Mouse (Mus musculus) neural tube, embryonic 15.5 days (tissue): Measurements from ENCODE around the gene Fgf7. TPM values are rescaled to one million over a fixed set of nuclear protein-coding genes. Genes with fewer than 3 reads are reported as not detected.

Experiments
- ATAC-seq: fragments of 200-750 bp; cut with Nextera tagmentation; 2 replicates; pipeline ENCODE4 v1.8.0; 2017; ENCODE audit warnings: mild to moderate bottlenecking, moderate TSS enrichment, moderate library complexity; ENCODE audit not compliant: low FRiP score
- H3K27ac ChIP-seq: fragments of 300-500 bp; sonication (generic); replicated peaks from 2 replicates; pipeline ENCODE4 v1.5.1; 2015; ENCODE audit warnings: mild to moderate bottlenecking, inconsistent platforms
- H3K27me3 ChIP-seq: fragments of 300-500 bp; sonication (generic); replicated peaks from 2 replicates; pipeline ENCODE4 v1.6.1; 2015; ENCODE audit warnings: inconsistent platforms
- H3K36me3 ChIP-seq: fragments of 300-500 bp; sonication (generic); 2 replicates; pipeline ENCODE4 v1.6.1; 2015; ENCODE audit warnings: inconsistent platforms
- H3K4me1 ChIP-seq: fragments of 300-500 bp; sonication (generic); 2 replicates; pipeline ENCODE4 v1.6.1; 2015; ENCODE audit warnings: inconsistent platforms
- H3K4me2 ChIP-seq: fragments of 300-500 bp; sonication (generic); 2 replicates; pipeline ENCODE4 v1.6.1; 2015; ENCODE audit warnings: inconsistent platforms, mild to moderate bottlenecking, moderate library complexity
- H3K4me3 ChIP-seq: fragments of 300-500 bp; sonication (generic); replicated peaks from 2 replicates; pipeline ENCODE4 v1.5.1; 2015; ENCODE audit warnings: mild to moderate bottlenecking, inconsistent platforms
- H3K9ac ChIP-seq: fragments of 300-500 bp; sonication (generic); replicated peaks from 2 replicates; pipeline ENCODE4 v1.6.1; 2015; ENCODE audit warnings: mild to moderate bottlenecking, inconsistent platforms
- H3K9me3 ChIP-seq: fragments of 300-500 bp; sonication (generic); replicated peaks from 2 replicates; pipeline ENCODE4 v1.6.1; 2016; ENCODE audit warnings: inconsistent platforms
- WGBS: fragments of 180-500 bp; shearing (Covaris S2); methylation state at CpG from one replicate; pipeline ENCODE4 v1.1.7; 2015; ENCODE audit warnings: mixed read lengths; 5-methylcytosine and 5-hydroxymethylcytosine counted together
- polyA plus RNA-seq: library from polyadenylated mRNA; unstranded; fragments of >200 nt; fragmentation: Nextera tagmentation; extraction: Ambion mirVana; gene quantifications from 2 replicates; pipeline ENCODE4 v1.2.1, GENCODE M21; 2015

Fgf7 gene
- polyA plus RNA-seq, 1 experiment from 2014 or later = 0.87 TPM

- H3K36me3 ChIP-seq = no peaks in the 10 kb centered on the region
- no peaks in the 10 kb centered on the region for H3K27me3 ChIP-seq
- H3K4me3 ChIP-seq = no peak overlapping the region
- H3K9ac ChIP-seq = no peak overlapping the region
- no peak for ATAC-seq
- no peak overlapping the region for H3K4me2 ChIP-seq
- WGBS = 45% methylated on average over 2 of the region's 2 CpGs
- H3K27ac ChIP-seq = no peak overlapping the region
- H3K9me3 ChIP-seq = no peaks in the 10 kb centered on the region
- H3K4me1 ChIP-seq = no peaks in the 10 kb centered on the region
Observed at GRCm38 (mm10) chr2:126064814-126065213, 30.4 kb downstream of the Fgf7 start.

GRCm38 (mm10) chr2:126065303-126065856, 30.9 kb downstream of the Fgf7 start:
- 87% methylated on average over 3 of the region's 3 CpGs for WGBS
- ATAC-seq = no peak
- no peaks in the 10 kb centered on the region for H3K36me3 ChIP-seq
- no peaks in the 10 kb centered on the region for H3K4me1 ChIP-seq
- H3K9me3 ChIP-seq = no peaks in the 10 kb centered on the region
- no peak overlapping the region for H3K4me3 ChIP-seq
- no peak overlapping the region for H3K9ac ChIP-seq
- no peaks in the 10 kb centered on the region for H3K27me3 ChIP-seq
- no peak overlapping the region for H3K4me2 ChIP-seq
- H3K27ac ChIP-seq = no peak overlapping the region

- no peaks in the 10 kb centered on the region for H3K9me3 ChIP-seq
- H3K27me3 ChIP-seq = no peaks in the 10 kb centered on the region
- no peak overlapping the region for H3K4me2 ChIP-seq
- H3K4me3 ChIP-seq = no peak overlapping the region
- no peak for ATAC-seq
- H3K36me3 ChIP-seq = no peaks in the 10 kb centered on the region
- WGBS = 67% methylated on average over 1 of the region's 1 CpGs
- no peak overlapping the region for H3K27ac ChIP-seq
- no peak overlapping the region for H3K9ac ChIP-seq
- no peaks in the 10 kb centered on the region for H3K4me1 ChIP-seq
Observed at GRCm38 (mm10) chr2:126069740-126070139, 35.3 kb downstream of the Fgf7 start.

GRCm38 (mm10) chr2:126073744-126074143, 39.3 kb downstream of the Fgf7 start:
- no peak overlapping the region for H3K27ac ChIP-seq
- no peaks in the 10 kb centered on the region for H3K4me1 ChIP-seq
- 86% methylated on average over 4 of the region's 4 CpGs for WGBS
- no peak overlapping the region for H3K9ac ChIP-seq
- no peak overlapping the region for H3K4me2 ChIP-seq
- no peaks in the 10 kb centered on the region for H3K27me3 ChIP-seq
- no peak for ATAC-seq
- H3K9me3 ChIP-seq = no peaks in the 10 kb centered on the region
- H3K4me3 ChIP-seq = no peak overlapping the region
- H3K36me3 ChIP-seq = no peaks in the 10 kb centered on the region

GRCm38 (mm10) chr2:126076506-126076905, 42.0 kb downstream of the Fgf7 start:
- ATAC-seq = no peak
- Histone ChIP-seq H3K4me3 (no peak overlapping the region), H3K4me1 (no peaks in the 10 kb centered on the region), H3K36me3 (no peaks in the 10 kb centered on the region), H3K27me3 (no peaks in the 10 kb centered on the region), H3K9me3 (no peaks in the 10 kb centered on the region), H3K27ac (no peak overlapping the region), H3K9ac (no peak overlapping the region), H3K4me2 (no peak overlapping the region)
- WGBS = 95% methylated on average over 6 of the region's 6 CpGs

- Histone ChIP-seq H3K4me2 (no peak overlapping the region), H3K4me3 (no peak overlapping the region), H3K27me3 (no peaks in the 10 kb centered on the region), H3K27ac (no peak overlapping the region), H3K9ac (no peak overlapping the region), H3K4me1 (no peaks in the 10 kb centered on the region), H3K36me3 (no peaks in the 10 kb centered on the region), H3K9me3 (no peaks in the 10 kb centered on the region)
- WGBS = 77% methylated on average over 2 of the region's 2 CpGs
- ATAC-seq = no peak
Observed at GRCm38 (mm10) chr2:126079086-126079485, 44.6 kb downstream of the Fgf7 start.

- Histone ChIP-seq H3K27ac (no peak overlapping the region), H3K36me3 (no peaks in the 10 kb centered on the region), H3K9ac (no peak overlapping the region), H3K27me3 (no peaks in the 10 kb centered on the region), H3K4me2 (no peak overlapping the region), H3K4me1 (no peaks in the 10 kb centered on the region), H3K9me3 (no peaks in the 10 kb centered on the region), H3K4me3 (no peak overlapping the region)
- no peak for ATAC-seq
- 89% methylated on average over 3 of the region's 3 CpGs for WGBS
Observed at GRCm38 (mm10) chr2:126084326-126084725, 49.9 kb downstream of the Fgf7 start.

- no peak overlapping the region for H3K27ac ChIP-seq
- no peak overlapping the region for H3K4me3 ChIP-seq
- no peak overlapping the region for H3K4me2 ChIP-seq
- 86% methylated on average over 8 of the region's 8 CpGs for WGBS
- ATAC-seq = no peak
- no peaks in the 10 kb centered on the region for H3K36me3 ChIP-seq
- H3K9me3 ChIP-seq = no peaks in the 10 kb centered on the region
- H3K27me3 ChIP-seq = no peaks in the 10 kb centered on the region
- H3K9ac ChIP-seq = no peak overlapping the region
- no peaks in the 10 kb centered on the region for H3K4me1 ChIP-seq
Observed at GRCm38 (mm10) chr2:126086187-126086586, 51.7 kb downstream of the Fgf7 start.

GRCm38 (mm10) chr2:126090432-126090831, 56.0 kb downstream of the Fgf7 start:
- 69% methylated on average over 5 of the region's 5 CpGs for WGBS

GRCm38 (mm10) chr2:126094616-126095015, 60.2 kb downstream of the Fgf7 start:
- no peaks in the 10 kb centered on the region for H3K9me3 ChIP-seq
- H3K9ac ChIP-seq = no peak overlapping the region
- no peak overlapping the region for H3K4me2 ChIP-seq
- no peak overlapping the region for H3K27ac ChIP-seq
- no peaks in the 10 kb centered on the region for H3K27me3 ChIP-seq
- H3K4me1 ChIP-seq = no peaks in the 10 kb centered on the region
- H3K36me3 ChIP-seq = no peaks in the 10 kb centered on the region
- 84% methylated on average over 4 of the region's 4 CpGs for WGBS
- H3K4me3 ChIP-seq = no peak overlapping the region
- ATAC-seq = no peak

More at GRCm38 (mm10) chr2:126090432-126090831, 56.0 kb downstream of the Fgf7 start:
- Histone ChIP-seq H3K9ac (no peak overlapping the region), H3K9me3 (no peaks in the 10 kb centered on the region), H3K4me1 (no peaks in the 10 kb centered on the region), H3K36me3 (no peaks in the 10 kb centered on the region), H3K27me3 (no peaks in the 10 kb centered on the region), H3K4me3 (no peak overlapping the region), H3K4me2 (no peak overlapping the region), H3K27ac (no peak overlapping the region)
- no peak for ATAC-seq
